Mouse (Mus musculus) midbrain, embryonic 10.5 days (tissue): ENCODE results near the gene Kif18a. TPM values are rescaled to one million over a fixed set of nuclear protein-coding genes. Genes with fewer than 3 reads are reported as not detected.

ENCODE experiments used
- DNase-seq: peaks from one replicate; pipeline ENCODE4 v3.0.0-alpha.2; 2017; ENCODE audit warnings: low spot score
- H3K27ac ChIP-seq: fragments of 300-500 bp; sonication (generic); replicated peaks from 2 replicates; pipeline ENCODE4 v1.5.1; 2016; ENCODE audit warnings: mild to moderate bottlenecking
- H3K27me3 ChIP-seq: fragments of 300-500 bp; sonication (generic); 2 replicates; pipeline ENCODE4 v1.6.1; 2016; ENCODE audit warnings: low read depth, mild to moderate bottlenecking; ENCODE audit not compliant: poor library complexity, severe bottlenecking
- H3K36me3 ChIP-seq: fragments of 300-500 bp; sonication (generic); 2 replicates; pipeline ENCODE4 v1.6.1; 2016; ENCODE audit warnings: mild to moderate bottlenecking, moderate library complexity
- H3K4me1 ChIP-seq: fragments of 300-500 bp; sonication (generic); 2 replicates; pipeline ENCODE4 v1.6.1; 2016
- H3K4me3 ChIP-seq: fragments of 300-500 bp; sonication (generic); 2 replicates; pipeline ENCODE4 v1.5.1; 2016; ENCODE audit warnings: mild to moderate bottlenecking, moderate library complexity
- H3K9me3 ChIP-seq: fragments of 300-500 bp; sonication (generic); replicated peaks from 2 replicates; pipeline ENCODE4 v1.6.1; 2016; ENCODE audit warnings: mild to moderate bottlenecking
- WGBS: fragments of 180-500 bp; shearing (Covaris S2); methylation state at CpG from one replicate; pipeline ENCODE4 v1.1.7; 2016; 5-methylcytosine and 5-hydroxymethylcytosine counted together
- polyA plus RNA-seq: library from polyadenylated mRNA; unstranded; fragments of >200 nt; fragmentation: Nextera tagmentation; extraction: Ambion mirVana; gene quantifications from 2 replicates; pipeline ENCODE4 v1.2.1, GENCODE M21; 2016

The Kif18a gene
- 39.2 and 39.3 TPM in 2 replicates for polyA plus RNA-seq

DNA sequence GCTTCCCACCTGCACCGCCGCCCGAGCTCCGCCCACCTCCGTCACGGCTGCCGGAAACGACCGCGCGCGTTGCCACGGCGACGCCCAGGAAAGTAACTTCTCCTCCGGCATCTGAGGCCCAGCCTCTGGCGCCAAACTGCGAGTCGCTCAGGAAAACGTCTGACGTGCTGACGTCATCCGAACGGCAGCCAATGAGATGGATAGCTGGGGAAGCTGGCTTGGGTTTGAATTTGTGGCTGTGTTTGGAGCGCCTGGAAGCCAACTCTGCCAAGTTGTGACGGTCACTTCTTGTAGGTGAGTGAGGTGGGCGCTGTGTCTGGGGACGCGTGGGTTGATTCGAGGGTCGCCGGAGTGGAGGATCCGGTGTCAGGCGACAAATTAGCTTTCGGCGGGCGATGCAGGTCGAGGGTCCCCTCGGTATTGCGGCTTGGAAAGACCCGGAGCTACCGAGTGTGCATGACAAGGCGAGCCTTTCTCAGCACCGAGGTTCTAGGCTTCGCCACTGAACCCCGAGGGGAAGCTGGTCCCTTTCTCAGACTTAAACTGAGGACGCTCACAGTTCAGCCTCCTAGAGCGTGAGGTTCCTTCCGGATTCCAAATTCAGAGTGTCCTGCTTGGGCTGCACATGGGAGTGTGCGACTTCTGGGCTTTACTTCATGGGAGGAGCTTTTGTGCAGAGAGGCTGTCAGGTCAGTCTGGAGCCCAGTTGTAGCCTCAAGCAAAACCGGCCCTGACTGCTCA, at the start of gene Kif18a, which contains the start of gene Mettl15:
Gene Kif18a (plus strand): TSS at position 139 of the 741 bp plus-strand sequence.
Gene Mettl15 (minus strand): TSS at position 149 of the 741 bp plus-strand sequence.
- Histone ChIP-seq H3K4me1 (peaks cover 26% of the 10 kb centered on the region), H3K36me3 (peaks cover 2% of the 10 kb centered on the region; the same call in 1 of the 2 replicates), H3K27me3 (no peaks in the 10 kb centered on the region), H3K27ac (peak within 1 kb of the TSS; percentile 95), H3K4me3 (peak within 1 kb of the TSS; percentile 87), H3K9me3 (no peaks in the 10 kb centered on the region)
- under 1% methylated on average over 51 of the region's 51 CpGs for WGBS
- DNase-seq = peak; percentile 96

GRCm38 (mm10) chr2:109233876-109234275, 46.7 kb upstream of the Kif18a start:
- Histone ChIP-seq H3K27ac (no peak overlapping the region), H3K4me3 (no peak overlapping the region), H3K4me1 (no peaks in the 10 kb centered on the region), H3K9me3 (no peaks in the 10 kb centered on the region), H3K27me3 (no peaks in the 10 kb centered on the region), H3K36me3 (no peaks in the 10 kb centered on the region)
- WGBS = 86% methylated on average over 4 of the region's 4 CpGs
- DNase-seq = no peak

- no peak overlapping the region for H3K4me3 ChIP-seq
- H3K27ac ChIP-seq = no peak overlapping the region
- no peaks in the 10 kb centered on the region for H3K27me3 ChIP-seq
- H3K4me1 ChIP-seq = no peaks in the 10 kb centered on the region
- 92% methylated on average over 1 of the region's 1 CpGs for WGBS
- H3K36me3 ChIP-seq = no peaks in the 10 kb centered on the region
- H3K9me3 ChIP-seq = no peaks in the 10 kb centered on the region
- no peak for DNase-seq
These were observed 44.8 kb upstream of the Kif18a start for GRCm38 (mm10) chr2:109235741-109236140.

GRCm38 (mm10) chr2:109241947-109242346, 38.6 kb upstream of the Kif18a start:
- Histone ChIP-seq H3K27me3 (no peaks in the 10 kb centered on the region), H3K36me3 (no peaks in the 10 kb centered on the region), H3K27ac (no peak overlapping the region), H3K4me1 (no peaks in the 10 kb centered on the region), H3K9me3 (no peaks in the 10 kb centered on the region), H3K4me3 (no peak overlapping the region)
- WGBS = 73% methylated on average over 3 of the region's 3 CpGs
- no peak for DNase-seq

- no peaks in the 10 kb centered on the region for H3K27me3 ChIP-seq
- no peaks in the 10 kb centered on the region for H3K4me1 ChIP-seq
- H3K27ac ChIP-seq = no peak overlapping the region
- H3K4me3 ChIP-seq = no peak overlapping the region
- 100% methylated on average over 1 of the region's 1 CpGs for WGBS
- no peaks in the 10 kb centered on the region for H3K9me3 ChIP-seq
- no peak for DNase-seq
- H3K36me3 ChIP-seq = no peaks in the 10 kb centered on the region
These were observed 17.8 kb upstream of the Kif18a start for GRCm38 (mm10) chr2:109262779-109263178.

DNA sequence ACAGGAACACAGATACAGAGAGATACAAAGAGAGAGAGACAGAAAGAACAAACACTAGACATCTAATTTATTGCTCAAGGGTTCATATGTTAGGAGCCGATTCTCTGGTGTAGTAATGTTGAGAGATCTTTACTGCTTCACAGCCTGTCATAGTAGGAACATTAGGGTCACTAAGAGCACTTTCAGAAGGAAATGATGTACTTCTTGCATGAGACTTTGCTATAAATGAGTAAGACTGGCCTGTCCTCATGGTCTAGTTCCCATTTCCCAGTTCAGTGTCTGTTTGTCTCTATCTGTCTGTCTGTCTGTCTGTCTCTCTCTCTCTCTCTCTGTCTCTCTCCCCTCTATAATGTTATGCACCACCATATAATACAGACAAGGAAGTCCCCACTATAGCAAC, 7.4 kb upstream of the Kif18a start:
- no peaks in the 10 kb centered on the region for H3K27me3 ChIP-seq
- 84% methylated on average over 1 of the region's 1 CpGs for whole genome bisulfite sequencing
- no peak overlapping the region for H3K4me3 ChIP-seq
- H3K27ac ChIP-seq = no peak overlapping the region
- H3K36me3 ChIP-seq = no peaks in the 10 kb centered on the region
- DNase-seq = no peak
- H3K9me3 ChIP-seq = no peaks in the 10 kb centered on the region
- peaks cover 7% of the 10 kb centered on the region; the same call in 1 of the 2 replicates for H3K4me1 ChIP-seq

GRCm38 (mm10) chr2:109277593-109277992, 2.9 kb upstream of the Kif18a start:
- Histone ChIP-seq H3K27ac (peak overlapping the region; percentile 83), H3K4me3 (peak overlapping the region; percentile 63), H3K4me1 (peaks cover 26% of the 10 kb centered on the region), H3K36me3 (no peaks in the 10 kb centered on the region), H3K9me3 (no peaks in the 10 kb centered on the region), H3K27me3 (no peaks in the 10 kb centered on the region)
- WGBS = 9% methylated on average over 7 of the region's 7 CpGs
- no peak for DNase-seq

GRCm38 (mm10) chr2:109278036-109278435, 2.5 kb upstream of the Kif18a start:
- no peaks in the 10 kb centered on the region for H3K9me3 ChIP-seq
- peak overlapping the region; percentile 83 for H3K27ac ChIP-seq
- no peaks in the 10 kb centered on the region for H3K36me3 ChIP-seq
- whole genome bisulfite sequencing = under 1% methylated on average over 16 of the region's 16 CpGs
- DNase-seq = peak; percentile 52
- no peaks in the 10 kb centered on the region for H3K27me3 ChIP-seq
- H3K4me1 ChIP-seq = peaks cover 26% of the 10 kb centered on the region
- peak overlapping the region; percentile 63 for H3K4me3 ChIP-seq

GRCm38 (mm10) chr2:109280272-109280599, 302 bp upstream of the Kif18a start:
- 8% methylated on average over 4 of the region's 4 CpGs for WGBS
- H3K9me3 ChIP-seq = no peaks in the 10 kb centered on the region

DNA sequence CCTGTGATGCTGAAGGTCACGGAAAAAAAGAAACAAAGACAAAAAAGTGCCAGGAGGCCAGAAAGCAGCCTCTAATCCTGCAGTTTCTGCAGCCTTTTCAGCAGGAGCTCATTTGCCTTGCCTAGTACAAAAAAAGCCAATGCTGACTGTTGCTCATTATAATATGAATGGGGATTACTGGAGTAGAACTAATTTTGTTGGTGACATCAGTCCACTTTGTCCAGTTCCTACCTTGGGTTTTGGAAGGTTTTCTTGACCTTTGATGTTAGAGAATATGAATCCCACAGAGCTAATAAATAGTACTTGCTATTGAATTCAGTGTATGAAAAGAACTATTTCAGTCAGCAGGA, 778 bp downstream of the Kif18a start:
- Histone ChIP-seq H3K4me1 (peaks cover 26% of the 10 kb centered on the region), H3K36me3 (peaks cover 2% of the 10 kb centered on the region; the same call in 1 of the 2 replicates), H3K9me3 (no peaks in the 10 kb centered on the region), H3K27me3 (no peaks in the 10 kb centered on the region), H3K4me3 (peak overlapping the region; percentile 87), H3K27ac (peak overlapping the region; percentile 95)
- 0% methylated on average over 1 of the region's 1 CpGs for WGBS
- no peak for DNase-seq

More at GRCm38 (mm10) chr2:109280272-109280599, 302 bp upstream of the Kif18a start:
- H3K4me3 ChIP-seq = peak overlapping the region; percentile 87
- H3K36me3 ChIP-seq = peaks cover 2% of the 10 kb centered on the region; the same call in 1 of the 2 replicates
- no peak for DNase-seq
- peak overlapping the region; percentile 95 for H3K27ac ChIP-seq
- H3K4me1 ChIP-seq = peaks cover 26% of the 10 kb centered on the region
- no peaks in the 10 kb centered on the region for H3K27me3 ChIP-seq

DNA sequence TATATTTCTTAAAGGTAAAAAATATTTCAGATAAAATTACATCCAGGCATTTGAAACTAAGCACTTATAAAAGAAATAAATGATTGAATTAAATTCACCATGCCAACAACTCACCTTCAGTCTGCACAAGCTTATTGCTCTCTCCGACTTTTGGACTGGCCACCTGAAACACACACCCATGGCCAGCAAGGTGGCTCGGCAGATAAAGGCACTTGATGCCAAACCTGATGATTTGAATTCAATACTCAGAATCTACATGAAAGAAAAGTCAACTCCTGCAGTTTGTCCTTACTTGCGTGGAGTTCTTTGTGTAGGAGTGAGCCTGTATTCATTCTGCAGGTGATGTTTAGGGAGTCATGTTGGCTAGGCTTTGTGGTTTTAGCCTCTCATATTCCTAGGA, 3.6 kb downstream of the Kif18a start:
- H3K36me3 ChIP-seq = peaks cover 17% of the 10 kb centered on the region
- DNase-seq = no peak
- 95% methylated on average over 3 of the region's 3 CpGs for WGBS
- H3K4me3 ChIP-seq = no peak overlapping the region
- no peak overlapping the region for H3K27ac ChIP-seq
- peaks cover 14% of the 10 kb centered on the region for H3K4me1 ChIP-seq
- no peaks in the 10 kb centered on the region for H3K9me3 ChIP-seq
- no peaks in the 10 kb centered on the region for H3K27me3 ChIP-seq

DNA sequence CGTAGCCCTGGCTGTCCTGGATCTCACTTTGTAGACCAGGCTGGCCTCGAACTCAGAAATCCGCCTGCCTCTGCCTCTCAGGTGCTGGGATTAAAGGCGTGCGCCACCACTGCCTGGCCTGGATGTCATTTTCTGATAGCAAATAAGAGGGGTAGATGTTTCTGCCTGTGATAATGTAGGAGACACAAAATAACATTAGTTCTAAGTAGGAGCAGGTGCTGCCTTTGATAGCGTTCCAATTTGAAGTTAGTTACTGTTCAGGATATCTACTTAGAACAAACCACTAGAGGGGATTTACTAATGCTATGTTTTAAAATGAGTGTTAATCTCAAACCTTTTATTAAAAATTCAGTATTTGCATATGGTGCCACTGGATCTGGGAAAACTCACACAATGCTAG, 8.8 kb downstream of the Kif18a start:
- H3K36me3 ChIP-seq = peaks cover 65% of the 10 kb centered on the region
- WGBS = 96% methylated on average over 6 of the region's 6 CpGs

GRCm38 (mm10) chr2:109296264-109296663, 15.7 kb downstream of the Kif18a start:
- H3K27me3 ChIP-seq = no peaks in the 10 kb centered on the region
- WGBS = 93% methylated on average over 5 of the region's 5 CpGs
- H3K9me3 ChIP-seq = no peaks in the 10 kb centered on the region
- H3K36me3 ChIP-seq = peaks cover 84% of the 10 kb centered on the region
- H3K4me1 ChIP-seq = no peaks in the 10 kb centered on the region
- no peak overlapping the region for H3K27ac ChIP-seq
- no peak for DNase-seq
- H3K4me3 ChIP-seq = no peak overlapping the region

More for the DNA sequence above, 8.8 kb downstream of the Kif18a start:
- Histone ChIP-seq H3K4me1 (no peaks in the 10 kb centered on the region), H3K4me3 (no peak overlapping the region), H3K27ac (no peak overlapping the region), H3K9me3 (no peaks in the 10 kb centered on the region), H3K27me3 (no peaks in the 10 kb centered on the region)
- no peak for DNase-seq
